Mouse (Mus musculus) gastrocnemius, adult 2 months (tissue): ENCODE data around the gene Zcchc7. TPM values are rescaled to one million over a fixed set of nuclear protein-coding genes. Genes with fewer than 3 reads are reported as not detected.

Source experiments
- DNase-seq: peaks from one replicate; pipeline ENCODE4 v3.0.0; 2022
- H3K27ac ChIP-seq: fragments of 200-600 bp; 2 replicates; pipeline ENCODE4 v1.8.1; 2022; ENCODE audit warnings: mild to moderate bottlenecking
- H3K4me3 ChIP-seq: fragments of 200-600 bp; 2 replicates; pipeline ENCODE4 v1.8.1; 2022; ENCODE audit warnings: mild to moderate bottlenecking, moderate library complexity
- CTCF ChIP-seq: fragments of 200-600 bp; IDR thresholded peaks from 2 replicates; pipeline ENCODE4 v1.8.1; 2022; ENCODE audit warnings: antibody characterized with exemption, mild to moderate bottlenecking, moderate library complexity
- intact Hi-C: fragments of 180-260 bp; cut with DNase I; formaldehyde crosslinking; loops from one replicate; pipeline ENCODE4 v1.15.1; 2025
- total RNA-seq, 2 experiments: library from RNA; stranded (reverse); gene quantifications; 2 replicates each; pipeline ENCODE4 v1.2.3; 2021

Zcchc7 gene
- total RNA-seq, 2 experiments from 2014 or later, result 20.4 to 20.8 TPM

DNA sequence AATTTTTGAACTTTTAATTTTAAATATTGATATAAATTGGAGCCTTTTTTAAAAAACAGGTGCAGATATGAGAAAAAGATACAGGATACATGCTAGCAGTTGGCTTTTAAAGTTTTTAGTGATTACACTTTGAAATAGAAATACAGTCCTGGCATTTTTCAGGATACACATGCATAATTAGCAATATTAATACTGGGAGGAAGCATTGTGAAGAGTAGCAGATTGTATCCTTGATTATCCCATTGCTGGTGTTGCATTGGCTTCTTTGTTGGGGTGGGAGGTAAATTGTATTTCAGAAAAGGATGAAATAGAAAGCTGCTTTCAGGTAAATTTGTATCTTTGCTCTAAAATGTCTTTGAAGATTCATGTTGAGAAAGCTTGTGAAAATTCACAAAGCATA, 22.0 kb downstream of the Zcchc7 start:
- Histone ChIP-seq H3K27ac (no peak overlapping the region), H3K4me3 (no peak overlapping the region; the same call in 1 of the 2 replicates)
- TF ChIP-seq CTCF, result no peak
- no peak for DNase-seq
- intact Hi-C loops, result no loop called here

DNA sequence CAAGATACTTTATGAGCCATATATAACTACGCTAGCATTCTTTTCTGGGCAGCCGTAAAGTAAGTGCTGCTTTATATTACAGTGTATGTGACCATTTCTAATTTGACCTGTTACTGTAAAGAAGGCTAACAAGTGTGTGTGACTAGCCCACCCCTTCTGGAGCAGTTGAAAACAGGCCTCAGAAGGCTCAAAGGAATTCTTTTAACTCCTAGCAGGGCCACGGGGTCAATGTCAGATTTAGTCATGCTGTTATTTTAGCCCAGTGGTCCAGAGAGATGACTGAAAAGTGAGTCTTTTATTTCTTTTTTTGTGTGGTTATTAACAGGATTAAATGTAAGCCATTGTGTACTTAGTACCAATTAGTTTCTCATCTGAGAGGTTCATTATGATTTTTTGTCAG, 22.6 kb downstream of the Zcchc7 start:
- no peak overlapping the region for H3K4me3 ChIP-seq
- no peak overlapping the region for H3K27ac ChIP-seq
- intact Hi-C loops, result no loop called here
- no peak for TF ChIP-seq CTCF
- DNase-seq, result no peak

DNA sequence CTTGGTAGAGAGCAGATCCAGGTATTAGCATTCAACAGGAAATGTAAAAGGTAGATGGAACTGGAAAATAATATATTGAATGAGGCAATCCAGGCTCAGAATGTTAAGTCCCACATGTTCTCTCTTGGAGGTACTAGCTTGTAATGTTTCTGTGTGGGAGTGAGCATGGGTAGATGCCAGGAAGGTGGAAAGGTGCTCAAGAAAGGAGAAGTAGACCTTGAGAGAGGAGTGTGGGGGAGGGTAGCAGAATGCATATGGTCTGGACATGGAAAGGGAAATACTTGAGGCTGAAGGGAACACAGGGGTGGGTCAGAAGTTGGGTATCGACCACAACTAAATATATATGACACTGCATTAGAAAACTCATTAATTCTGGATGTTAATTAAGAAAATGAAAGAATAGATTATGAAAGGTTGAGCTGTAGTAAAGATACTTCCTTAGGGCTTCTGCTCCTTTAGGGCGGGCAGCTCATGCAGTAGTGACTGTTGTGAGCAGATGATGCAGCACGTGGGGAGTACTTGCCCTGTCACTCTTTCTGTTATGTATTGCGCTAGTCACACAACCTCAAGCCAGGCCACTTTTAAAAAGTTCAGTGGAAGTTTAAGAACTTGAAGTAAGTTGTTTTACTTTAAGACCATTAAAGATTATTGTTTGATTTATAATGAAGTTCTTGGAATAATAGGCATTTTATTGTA, 24.9 kb downstream of the Zcchc7 start:
- intact Hi-C loops, result no loop called here
- no peak for TF ChIP-seq CTCF
- H3K4me3 ChIP-seq, result no peak overlapping the region
- H3K27ac ChIP-seq, result no peak overlapping the region
- no peak for DNase-seq

DNA sequence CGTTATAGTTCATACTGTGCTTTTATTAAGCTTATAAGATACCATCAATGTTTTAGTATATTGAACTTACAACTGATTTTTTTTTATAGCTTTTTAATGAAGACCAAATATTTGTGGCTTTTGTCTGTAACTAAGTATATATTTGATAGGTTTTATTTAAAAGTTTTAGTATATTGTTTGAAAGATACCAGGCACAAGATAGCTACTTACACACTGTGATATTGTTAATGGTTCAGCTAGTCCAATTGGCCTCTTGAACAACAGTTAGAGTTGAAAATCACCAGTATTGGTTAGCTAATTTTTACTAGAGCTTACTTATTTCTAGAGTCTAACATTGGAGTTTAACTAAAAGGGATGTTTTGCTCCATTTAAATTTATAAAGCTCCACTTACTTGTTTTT, 25.8 kb downstream of the Zcchc7 start:
- no peak for TF ChIP-seq CTCF
- intact Hi-C loops, result no loop called here
- Histone ChIP-seq H3K4me3 (no peak overlapping the region), H3K27ac (no peak overlapping the region)
- DNase-seq, result no peak

DNA sequence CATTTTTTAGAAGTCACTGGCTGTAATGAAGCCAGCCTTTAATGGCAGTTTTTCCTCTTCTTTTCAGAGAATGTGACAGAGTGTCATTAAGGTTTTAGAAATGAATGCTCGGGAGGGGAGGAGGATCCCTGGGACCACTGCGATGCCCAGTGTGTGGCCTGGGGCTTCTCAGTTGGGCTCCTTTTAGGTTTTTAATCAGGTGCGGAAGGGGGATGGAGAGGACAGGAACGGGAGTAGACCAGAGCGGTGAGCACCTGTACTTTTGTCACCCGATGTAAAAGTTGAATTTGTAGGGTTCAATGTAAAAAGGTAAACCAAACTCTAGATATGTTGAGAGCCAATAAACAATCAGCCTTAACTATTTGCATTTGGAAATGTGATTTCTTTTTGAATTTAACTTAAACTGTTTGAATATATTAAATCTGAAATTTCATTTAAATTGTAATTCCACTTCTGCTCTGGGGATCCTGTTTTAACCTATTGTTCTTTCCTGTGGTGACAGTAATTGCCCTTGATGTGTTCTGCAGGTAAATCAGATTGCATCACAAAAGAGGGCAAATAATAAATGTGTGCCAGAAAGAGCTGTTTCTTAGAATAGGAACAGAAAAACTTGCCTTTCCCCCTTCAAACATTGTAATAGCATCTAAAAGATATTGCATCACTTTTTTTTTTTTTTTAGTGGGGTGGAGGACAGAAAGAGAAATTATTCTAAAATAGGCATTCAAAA, 28.1 kb downstream of the Zcchc7 start:
- intact Hi-C loops, result no loop called here
- no peak overlapping the region for H3K27ac ChIP-seq
- H3K4me3 ChIP-seq, result no peak overlapping the region
- DNase-seq, result no peak
- TF ChIP-seq CTCF, result no peak

DNA sequence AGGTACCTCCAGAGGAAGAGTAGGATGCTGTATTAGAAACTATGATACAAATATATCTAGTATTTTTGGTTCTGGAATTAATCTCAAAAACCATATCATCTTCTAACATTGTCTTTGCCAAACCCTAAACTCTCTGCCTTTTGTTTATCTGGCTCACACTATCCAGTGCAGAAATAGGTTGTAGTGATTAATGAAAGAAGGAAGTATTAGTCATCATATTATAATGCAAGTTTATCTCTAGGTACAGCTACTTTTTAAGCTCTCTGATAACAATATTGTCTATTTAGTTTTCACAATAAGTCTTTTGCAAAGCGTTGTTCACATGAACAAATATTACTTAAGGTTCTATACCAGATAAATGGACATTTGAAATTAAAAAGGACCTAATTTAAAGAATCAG, 57.2 kb downstream of the Zcchc7 start:
- DNase-seq, result no peak
- TF ChIP-seq CTCF, result no peak
- Histone ChIP-seq H3K27ac (no peak overlapping the region), H3K4me3 (no peak overlapping the region)
- intact Hi-C loops, result no loop called here

DNA sequence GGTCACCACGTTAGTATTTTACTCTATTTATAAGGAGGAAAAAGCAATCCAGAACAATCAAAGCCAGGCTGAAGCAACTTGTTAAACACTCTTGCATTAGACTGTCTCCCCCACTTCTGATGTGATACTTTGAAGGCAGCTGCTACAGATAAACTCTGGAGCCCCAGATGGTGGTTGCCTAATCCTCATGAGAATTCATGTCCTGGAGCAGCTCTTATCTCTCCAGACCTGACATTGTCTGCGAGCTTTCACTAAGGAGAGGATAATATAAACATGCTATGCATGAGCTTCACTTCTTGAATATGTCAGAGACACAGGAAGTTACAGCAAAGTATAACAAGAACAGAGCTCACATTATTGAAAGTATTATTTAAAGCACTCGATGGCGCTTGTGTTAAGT, 58.1 kb downstream of the Zcchc7 start:
- intact Hi-C loops, result no loop called here
- TF ChIP-seq CTCF, result no peak
- Histone ChIP-seq H3K27ac (no peak overlapping the region), H3K4me3 (no peak overlapping the region)
- DNase-seq, result no peak

DNA sequence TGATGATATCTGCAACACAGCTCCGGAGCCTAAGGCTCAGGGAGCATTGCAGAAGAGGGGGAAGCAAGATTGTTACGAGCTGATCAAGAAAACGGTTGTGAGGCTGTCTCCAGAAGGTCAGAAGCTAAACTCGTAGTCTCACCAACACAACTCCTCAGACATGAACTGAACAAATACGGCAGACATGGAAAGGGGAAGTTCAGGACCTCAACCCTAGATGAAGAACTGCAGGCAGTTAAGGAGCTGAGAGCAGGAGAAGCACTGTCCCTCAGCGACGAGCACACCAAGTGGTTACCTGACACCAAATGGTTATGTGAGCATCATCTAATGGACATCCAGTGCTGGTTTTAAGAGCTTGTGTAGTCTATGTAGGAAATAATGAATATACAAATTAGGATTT, 60.9 kb downstream of the Zcchc7 start:
- intact Hi-C loops, result no loop called here
- H3K27ac ChIP-seq, result no peak overlapping the region
- TF ChIP-seq CTCF, result no peak
- no peak for DNase-seq
- H3K4me3 ChIP-seq, result no peak overlapping the region

DNA sequence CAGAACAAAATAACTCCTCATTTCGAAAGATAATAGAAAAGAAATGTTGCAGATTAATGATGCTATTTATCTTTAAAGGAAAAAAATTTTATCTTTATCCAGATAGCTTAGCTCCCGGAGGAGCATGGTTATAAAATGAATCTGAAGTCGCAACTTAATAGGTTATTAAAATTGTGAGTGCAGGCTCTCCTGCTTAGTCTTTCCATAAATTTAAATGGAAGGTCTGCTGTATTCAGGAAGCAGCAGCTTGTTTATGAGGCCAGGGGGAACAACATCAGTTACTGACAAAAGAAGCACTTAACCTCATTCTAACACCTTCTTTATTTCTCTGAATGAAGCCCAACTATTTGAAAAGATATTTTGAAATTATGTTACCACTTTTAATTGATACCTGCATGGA, 74.9 kb downstream of the Zcchc7 start:
- TF ChIP-seq CTCF, result no peak
- intact Hi-C loops, result no loop called here
- Histone ChIP-seq H3K27ac (no peak overlapping the region), H3K4me3 (no peak overlapping the region)
- no peak for DNase-seq

DNA sequence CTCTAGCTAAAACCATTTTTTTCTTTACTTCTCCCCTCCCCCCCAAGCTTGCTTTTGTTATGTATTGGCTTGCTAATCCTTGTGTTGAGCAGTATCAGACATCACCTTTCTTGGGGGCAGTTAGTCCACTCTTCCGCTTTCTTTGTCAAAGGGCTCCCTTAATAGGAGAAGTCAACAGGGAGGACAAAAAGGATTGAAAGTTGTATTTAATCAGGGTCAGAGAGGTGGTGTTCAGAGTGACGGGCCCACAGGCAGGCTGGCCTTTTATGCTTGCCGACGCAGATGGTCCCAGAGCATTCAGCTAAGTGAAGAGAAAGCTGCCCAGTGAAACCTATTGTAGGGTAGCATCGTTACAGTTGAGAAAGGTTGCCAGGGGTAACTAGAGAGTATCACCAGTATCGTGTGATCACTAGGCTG, 96.2 kb downstream of the Zcchc7 start:
- Histone ChIP-seq H3K4me3 (no peak overlapping the region), H3K27ac (no peak overlapping the region)
- TF ChIP-seq CTCF, result no peak
- no peak for DNase-seq
- intact Hi-C loops, result no loop called here

DNA sequence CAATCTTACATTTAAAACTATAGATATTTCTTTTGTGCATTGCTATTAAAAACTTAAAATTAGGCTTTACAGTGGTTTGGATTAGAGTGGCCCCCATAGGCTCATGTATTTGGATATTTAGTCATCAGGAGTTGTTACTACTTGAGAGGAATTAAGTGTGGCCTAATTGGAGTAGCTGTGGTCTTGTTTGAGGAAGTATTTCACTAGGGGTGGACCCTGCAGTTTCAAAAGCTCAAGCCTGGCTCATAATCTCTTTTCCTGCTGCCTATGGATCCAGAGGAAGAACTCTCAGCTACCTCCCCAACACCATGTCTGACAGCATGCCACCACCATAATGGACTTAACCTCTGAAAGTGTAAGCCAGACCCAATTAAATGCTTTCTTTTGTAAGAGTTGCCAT, 115.9 kb downstream of the Zcchc7 start:
- intact Hi-C loops, result no loop called here
- no peak overlapping the region for H3K27ac ChIP-seq

DNA sequence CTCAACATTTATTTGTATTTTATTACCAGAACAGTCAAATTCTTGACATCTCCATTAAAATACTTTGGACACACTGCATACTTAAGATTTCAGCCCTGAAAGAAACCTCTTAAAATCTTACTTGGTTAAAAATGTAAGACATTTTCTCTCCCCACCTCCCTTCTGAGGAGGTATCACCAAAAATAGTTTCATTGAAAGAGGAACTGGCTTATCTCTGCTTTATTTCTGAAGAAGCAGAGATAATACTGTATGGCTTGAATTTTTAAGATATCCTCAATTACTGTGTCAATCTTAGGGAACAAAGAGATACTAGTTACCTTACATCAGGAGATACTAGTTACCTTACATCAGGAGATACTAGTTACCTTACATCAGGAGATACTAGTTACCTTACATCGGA, 116.4 kb downstream of the Zcchc7 start:
- TF ChIP-seq CTCF, result no peak
- intact Hi-C loops, result no loop called here
- H3K4me3 ChIP-seq, result no peak overlapping the region
- DNase-seq, result no peak
- H3K27ac ChIP-seq, result no peak overlapping the region

More for the DNA sequence above, 115.9 kb downstream of the Zcchc7 start:
- TF ChIP-seq CTCF, result no peak
- H3K4me3 ChIP-seq, result no peak overlapping the region
- no peak for DNase-seq

DNA sequence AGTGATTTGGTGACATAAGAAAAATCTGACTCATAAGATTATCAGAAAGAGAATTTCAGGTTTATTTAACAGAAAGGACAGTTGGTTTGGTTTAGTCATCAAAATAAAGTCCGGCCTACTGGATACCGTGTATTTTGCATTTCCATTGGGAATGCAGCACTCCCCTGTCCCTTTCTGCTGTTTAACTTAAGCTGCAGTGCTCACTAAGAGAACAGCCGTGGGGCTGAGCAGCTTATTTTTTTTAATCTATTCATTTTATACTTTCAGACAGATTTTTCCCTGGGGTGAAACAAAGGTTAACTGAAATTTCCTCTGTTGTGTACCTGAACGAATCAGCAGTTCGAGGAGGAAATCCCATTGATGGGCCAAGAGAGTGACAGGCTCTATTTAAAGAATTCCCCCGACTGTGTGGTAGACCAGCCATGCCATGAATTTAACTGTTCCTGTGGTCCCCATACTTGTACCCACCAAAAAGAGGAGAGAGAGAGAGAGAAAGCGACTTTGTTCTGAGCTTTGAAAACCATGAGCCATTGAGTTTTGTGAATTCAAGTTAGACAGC, 124.5 kb downstream of the Zcchc7 start:
- intact Hi-C loops, result no loop called here
- no peak for DNase-seq
- Histone ChIP-seq H3K27ac (no peak overlapping the region), H3K4me3 (no peak overlapping the region)
- TF ChIP-seq CTCF, result no peak
